Mouse (Mus musculus) gastrocnemius, adult 2 months (tissue): ENCODE results near the gene Spp1. TPM values are rescaled to one million over a fixed set of nuclear protein-coding genes. Genes with fewer than 3 reads are reported as not detected.

Experiments
- DNase-seq: peaks from one replicate; pipeline ENCODE4 v3.0.0; 2022
- H3K27ac ChIP-seq: fragments of 200-600 bp; 2 replicates; pipeline ENCODE4 v1.8.1; 2022; ENCODE audit warnings: mild to moderate bottlenecking
- H3K4me3 ChIP-seq: fragments of 200-600 bp; 2 replicates; pipeline ENCODE4 v1.8.1; 2022; ENCODE audit warnings: mild to moderate bottlenecking, moderate library complexity
- CTCF ChIP-seq: fragments of 200-600 bp; IDR thresholded peaks from 2 replicates; pipeline ENCODE4 v1.8.1; 2022; ENCODE audit warnings: antibody characterized with exemption, mild to moderate bottlenecking, moderate library complexity
- intact Hi-C: fragments of 180-260 bp; cut with DNase I; formaldehyde crosslinking; loops from one replicate; pipeline ENCODE4 v1.15.1; 2025
- long read RNA-seq, 2 experiments: library from polyadenylated mRNA; stranded (forward); transcript quantifications; one replicate each; pipeline ENCODE4 v2.0.0; 2021
- total RNA-seq, 2 experiments: library from RNA; stranded (reverse); gene quantifications; 2 replicates each; pipeline ENCODE4 v1.2.3; 2021

Spp1 gene
- 1 to 10 TPM; 2.1 TPM for total RNA-seq
- long read RNA-seq, experiment 1, transcript Spp1-201 (7 exons, 1,410 nt), result major isoform, 6 of 7 reads
- long read RNA-seq, experiment 1, partial matches to known transcripts, result 0 of 7 reads
- long read RNA-seq, experiment 1, other reads (novel, unspliced or antisense), result 0 of 7 reads
- long read RNA-seq, experiment 2, transcript Spp1-201 (7 exons, 1,410 nt), result major isoform, 12 of 12 reads
- long read RNA-seq, experiment 2, partial matches to known transcripts, result 0 of 12 reads
- long read RNA-seq, experiment 2, other reads (novel, unspliced or antisense), result 0 of 12 reads

GRCm38 (mm10) chr5:104434835-104435301 lies at the start of gene Spp1:
Spp1 (plus strand) TSS chr5:104435118.
- H3K4me3 ChIP-seq, result no peak within 1 kb of the TSS
- no peak for TF ChIP-seq CTCF
- intact Hi-C loops, result no loop called here
- no peak for DNase-seq
- no peak within 1 kb of the TSS for H3K27ac ChIP-seq

GRCm38 (mm10) chr5:104385521-104385920 lies 49.4 kb upstream of the Spp1 start:
- intact Hi-C loops, result no loop called here
- Histone ChIP-seq H3K27ac (no peak overlapping the region), H3K4me3 (no peak overlapping the region)
- no peak for DNase-seq
- TF ChIP-seq CTCF, result no peak

- H3K4me3 ChIP-seq, result no peak overlapping the region
- no peak for DNase-seq
- H3K27ac ChIP-seq, result no peak overlapping the region
- intact Hi-C loops, result no loop called here
- no peak for TF ChIP-seq CTCF
Observed at GRCm38 (mm10) chr5:104386908-104387307, 48.0 kb upstream of the Spp1 start.

GRCm38 (mm10) chr5:104390962-104391361 lies 44.0 kb upstream of the Spp1 start:
- Histone ChIP-seq H3K27ac (no peak overlapping the region), H3K4me3 (no peak overlapping the region)
- no peak for DNase-seq
- no peak for TF ChIP-seq CTCF
- intact Hi-C loops, result no loop called here

- DNase-seq, result no peak
- intact Hi-C loops, result no loop called here
- TF ChIP-seq CTCF, result no peak
- Histone ChIP-seq H3K27ac (no peak overlapping the region), H3K4me3 (no peak overlapping the region)
Observed at GRCm38 (mm10) chr5:104392784-104393183, 42.1 kb upstream of the Spp1 start.

- H3K27ac ChIP-seq, result no peak overlapping the region
Observed at GRCm38 (mm10) chr5:104396286-104396685, 38.6 kb upstream of the Spp1 start.

GRCm38 (mm10) chr5:104398001-104398400 lies 36.9 kb upstream of the Spp1 start:
- H3K4me3 ChIP-seq, result no peak overlapping the region
- TF ChIP-seq CTCF, result no peak
- DNase-seq, result no peak
- intact Hi-C loops, result no loop called here
- no peak overlapping the region for H3K27ac ChIP-seq

More at GRCm38 (mm10) chr5:104396286-104396685, 38.6 kb upstream of the Spp1 start:
- no peak overlapping the region for H3K4me3 ChIP-seq
- no peak for TF ChIP-seq CTCF
- DNase-seq, result no peak
- intact Hi-C loops, result no loop called here

- no peak for DNase-seq
- Histone ChIP-seq H3K27ac (no peak overlapping the region), H3K4me3 (no peak overlapping the region)
- no peak for TF ChIP-seq CTCF
- intact Hi-C loops, result no loop called here
Observed at GRCm38 (mm10) chr5:104399291-104399950, 35.5 kb upstream of the Spp1 start.

GRCm38 (mm10) chr5:104399970-104400369 lies 34.9 kb upstream of the Spp1 start:
- DNase-seq, result no peak
- H3K27ac ChIP-seq, result no peak overlapping the region
- intact Hi-C loops, result no loop called here
- no peak overlapping the region for H3K4me3 ChIP-seq
- no peak for TF ChIP-seq CTCF

- no peak for DNase-seq
- TF ChIP-seq CTCF, result no peak
- intact Hi-C loops, result no loop called here
- Histone ChIP-seq H3K27ac (no peak overlapping the region), H3K4me3 (no peak overlapping the region)
Observed at GRCm38 (mm10) chr5:104402651-104403050, 32.3 kb upstream of the Spp1 start.

GRCm38 (mm10) chr5:104403351-104403750 lies 31.6 kb upstream of the Spp1 start:
- intact Hi-C loops, result no loop called here
- H3K4me3 ChIP-seq, result no peak overlapping the region
- no peak overlapping the region for H3K27ac ChIP-seq
- DNase-seq, result no peak
- TF ChIP-seq CTCF, result no peak

- no peak for TF ChIP-seq CTCF
Observed at GRCm38 (mm10) chr5:104404551-104404950, 30.4 kb upstream of the Spp1 start.

GRCm38 (mm10) chr5:104405051-104405450 lies 29.9 kb upstream of the Spp1 start:
- TF ChIP-seq CTCF, result no peak
- no peak for DNase-seq
- Histone ChIP-seq H3K27ac (no peak overlapping the region), H3K4me3 (no peak overlapping the region)
- intact Hi-C loops, result no loop called here

More at GRCm38 (mm10) chr5:104404551-104404950, 30.4 kb upstream of the Spp1 start:
- intact Hi-C loops, result no loop called here
- H3K4me3 ChIP-seq, result no peak overlapping the region
- DNase-seq, result no peak
- H3K27ac ChIP-seq, result no peak overlapping the region
